Mouse (Mus musculus): ENCODE results near the gene Slc23a2. TPM values are rescaled to one million over a fixed set of nuclear protein-coding genes. Genes with fewer than 3 reads are reported as not detected.

Gene Slc23a2
- total RNA-seq, 2 experiments from 2014 or later, result 125 to 132 TPM

- intact Hi-C loops (cut with DNase I), result no loop called here
- DNase-seq (ENCODE audit: low spot score in 2 of 2), result peak; percentile 64 to 66
These were observed 138.1 kb downstream of the Slc23a2 start for GRCm38 (mm10) chr2:132006561-132007474.

DNA sequence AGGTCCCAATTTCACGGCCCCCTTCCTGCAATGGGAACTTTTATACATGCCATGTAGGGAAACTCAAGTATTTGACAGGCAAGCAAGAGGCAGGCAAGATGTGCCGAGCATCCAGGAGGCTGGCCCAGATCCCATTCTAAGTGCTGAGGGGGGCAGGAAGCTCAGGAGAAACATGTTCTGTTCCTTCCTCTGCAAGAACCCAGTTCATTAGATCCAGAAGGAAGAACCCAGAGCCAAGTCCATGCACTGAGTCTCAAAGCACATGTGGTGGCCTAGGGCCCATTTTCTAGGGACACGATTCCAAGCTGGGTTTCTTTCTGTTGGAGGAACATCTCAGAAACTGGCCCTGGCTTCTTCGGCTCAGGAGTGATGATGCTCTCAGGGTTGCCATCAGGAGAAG lies 139.5 kb downstream of the Slc23a2 start:
- intact Hi-C loops (cut with DNase I), result no loop called here
- DNase-seq (ENCODE audit: low spot score in 2 of 2), result no peak

DNA sequence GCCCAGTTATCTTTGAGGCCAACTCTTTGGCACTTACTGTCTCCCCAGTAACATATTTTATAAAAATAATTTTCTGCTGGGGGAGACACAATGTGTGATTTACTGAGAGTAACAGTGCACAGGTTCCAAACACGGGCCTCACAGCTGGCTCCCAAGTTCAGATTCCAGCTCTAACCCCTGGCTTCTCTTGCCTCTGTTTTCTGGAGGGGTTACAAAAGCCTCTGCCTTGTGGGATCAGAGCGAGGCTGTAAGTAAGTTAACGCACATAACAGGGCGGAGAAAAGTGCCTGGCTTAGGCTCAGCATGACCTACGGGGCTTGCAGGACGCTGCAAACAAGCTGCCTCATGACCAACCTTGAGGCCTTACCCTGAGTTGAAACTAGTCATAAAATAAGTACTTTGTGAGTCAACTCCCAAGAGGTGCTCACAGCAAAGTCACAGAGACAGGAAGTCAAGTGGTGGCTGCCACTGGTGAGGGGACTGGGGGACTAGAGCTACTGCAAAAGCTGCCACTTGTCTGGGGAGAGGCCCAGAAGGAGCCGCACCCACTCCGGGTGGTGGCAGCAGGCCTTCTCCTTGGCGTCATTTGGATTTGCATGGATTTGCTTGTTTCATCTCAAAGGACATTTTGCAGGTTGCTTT lies 140.3 kb downstream of the Slc23a2 start:
- intact Hi-C loops (cut with DNase I), result no loop called here
- DNase-seq (ENCODE audit: low spot score in 2 of 2), result no peak

- intact Hi-C loops (cut with DNase I), result no loop called here
- DNase-seq (ENCODE audit: low spot score in 2 of 2), result no peak
These were observed 141.0 kb downstream of the Slc23a2 start for GRCm38 (mm10) chr2:132003916-132004315.

Other genes with a start within 250 kb of the Slc23a2 start
- 100 to 1,000 TPM; 536 to 553 TPM for gene Prnp, start 235.2 kb downstream of the Slc23a2 start, total RNA-seq (2021)
- 1 to 10 TPM in 1 of 2 experiments, not detected in 1; 1.1 TPM for gene Prn, start 235.2 kb downstream of the Slc23a2 start, total RNA-seq (2021)
- 1 to 10 TPM; 2.4 to 2.7 TPM for gene Prnd, start 194.2 kb downstream of the Slc23a2 start, total RNA-seq (2021)
- gene Rassf2, start 114.8 kb downstream of the Slc23a2 start, total RNA-seq (2021), result 10 to 100 TPM; 32.6 to 34.5 TPM
- gene Tmem230, start 102.7 kb upstream of the Slc23a2 start, total RNA-seq (2021), result 10 to 100 TPM; 28.0 to 30.2 TPM
- gene Pcna, start 108.2 kb upstream of the Slc23a2 start, total RNA-seq (2021), result 10 to 100 TPM; 52.1 to 54.7 TPM
- gene Cds2, start 118.0 kb upstream of the Slc23a2 start, total RNA-seq (2021), result 100 to 1,000 TPM; 192 to 212 TPM
- 1 to 10 TPM; 3.4 to 4.2 TPM for gene Prokr2, start 240.3 kb upstream of the Slc23a2 start, total RNA-seq (2021)